Mouse (Mus musculus) limb, embryonic 12.5 days (tissue): Measurements from ENCODE around the gene Dmpk. TPM values are rescaled to one million over a fixed set of nuclear protein-coding genes. Genes with fewer than 3 reads are reported as not detected.
A peak's percentile ranks its signal among the peaks of the same experiment; 100 is the strongest.

Source experiments
- ATAC-seq: fragments of 200-750 bp; cut with Nextera tagmentation; 2 replicates; pipeline ENCODE4 v1.8.0; 2017; ENCODE audit warnings: low read depth, moderate TSS enrichment; ENCODE audit not compliant: insufficient number of reproducible peaks, insufficient read depth, low FRiP score, low TSS enrichment
- H3K27ac ChIP-seq: fragments of 300-500 bp; sonication (generic); 2 replicates; pipeline ENCODE4 v1.5.1; 2016; ENCODE audit warnings: mild to moderate bottlenecking, moderate library complexity
- H3K27me3 ChIP-seq: fragments of 300-500 bp; sonication (generic); 2 replicates; pipeline ENCODE4 v1.6.1; 2016; ENCODE audit warnings: mild to moderate bottlenecking, moderate library complexity
- H3K36me3 ChIP-seq: fragments of 300-500 bp; sonication (generic); 2 replicates; pipeline ENCODE4 v1.6.1; 2016; ENCODE audit warnings: mild to moderate bottlenecking, moderate library complexity
- H3K4me1 ChIP-seq: fragments of 300-500 bp; sonication (generic); replicated peaks from 2 replicates; pipeline ENCODE4 v1.6.1; 2016
- H3K4me2 ChIP-seq: fragments of 300-500 bp; sonication (generic); 2 replicates; pipeline ENCODE4 v1.6.1; 2016; ENCODE audit warnings: mild to moderate bottlenecking, moderate library complexity
- H3K4me3 ChIP-seq: fragments of 300-500 bp; sonication (generic); replicated peaks from 2 replicates; pipeline ENCODE4 v1.5.1; 2016; ENCODE audit warnings: mild to moderate bottlenecking
- H3K9ac ChIP-seq: fragments of 300-500 bp; sonication (generic); replicated peaks from 2 replicates; pipeline ENCODE4 v1.6.1; 2016; ENCODE audit warnings: mild to moderate bottlenecking, moderate library complexity
- H3K9me3 ChIP-seq: fragments of 300-500 bp; sonication (generic); 2 replicates; pipeline ENCODE4 v1.6.1; 2016; ENCODE audit warnings: mild to moderate bottlenecking, moderate library complexity
- WGBS: fragments of 180-500 bp; shearing (Covaris S2); methylation state at CpG from one replicate; pipeline ENCODE4 v1.1.7; 2016; 5-methylcytosine and 5-hydroxymethylcytosine counted together
- polyA plus RNA-seq: library from polyadenylated mRNA; unstranded; fragments of >200 nt; fragmentation: Nextera tagmentation; extraction: Ambion mirVana; gene quantifications from 2 replicates; pipeline ENCODE4 v1.2.1, GENCODE M21; 2016

Dmpk gene
- polyA plus RNA-seq, 1 experiment from 2014 or later = 18.9 TPM

GRCm38 (mm10) chr7:19086760-19087159 lies 3.1 kb downstream of the Dmpk start:
- H3K36me3 ChIP-seq = peaks cover 75% of the 10 kb centered on the region
- H3K27ac ChIP-seq = no peak overlapping the region
- ATAC-seq = no peak
- H3K4me1 ChIP-seq = peaks cover 49% of the 10 kb centered on the region
- H3K4me2 ChIP-seq = no peak overlapping the region
- H3K27me3 ChIP-seq = peaks cover 14% of the 10 kb centered on the region
- H3K9ac ChIP-seq = no peak overlapping the region
- no peaks in the 10 kb centered on the region for H3K9me3 ChIP-seq
- WGBS = 57% methylated on average over 18 of the region's 18 CpGs
- no peak overlapping the region for H3K4me3 ChIP-seq

GRCm38 (mm10) chr7:19088813-19089212 lies 5.2 kb downstream of the Dmpk start:
- no peak for ATAC-seq
- no peak overlapping the region for H3K27ac ChIP-seq

GRCm38 (mm10) chr7:19091913-19092312 lies 8.3 kb downstream of the Dmpk start:
- H3K4me1 ChIP-seq = peaks cover 33% of the 10 kb centered on the region
- ATAC-seq = no peak
- H3K36me3 ChIP-seq = peaks cover 46% of the 10 kb centered on the region
- 0 out of 2 replicates have a peak overlapping the region, but pooled peaks have one; percentile 94 for H3K27ac ChIP-seq
- WGBS = 28% methylated on average over 17 of the region's 17 CpGs
- peak overlapping the region; percentile 66 for H3K9ac ChIP-seq
- H3K9me3 ChIP-seq = no peaks in the 10 kb centered on the region
- peaks cover 18% of the 10 kb centered on the region for H3K27me3 ChIP-seq
- H3K4me3 ChIP-seq = peak overlapping the region; percentile 85
- peak overlapping the region; percentile 92 for H3K4me2 ChIP-seq

More at GRCm38 (mm10) chr7:19088813-19089212, 5.2 kb downstream of the Dmpk start:
- peaks cover 18% of the 10 kb centered on the region for H3K27me3 ChIP-seq
- no peaks in the 10 kb centered on the region for H3K9me3 ChIP-seq
- WGBS = 43% methylated on average over 10 of the region's 10 CpGs
- no peak overlapping the region for H3K4me3 ChIP-seq
- no peak overlapping the region for H3K9ac ChIP-seq
- H3K36me3 ChIP-seq = peaks cover 55% of the 10 kb centered on the region
- H3K4me2 ChIP-seq = no peak overlapping the region
- H3K4me1 ChIP-seq = peaks cover 47% of the 10 kb centered on the region

- ATAC-seq = peak; percentile 41
- peak overlapping the region; percentile 66 for H3K9ac ChIP-seq
- 2% methylated on average over 38 of the region's 38 CpGs for WGBS
- H3K27me3 ChIP-seq = peaks cover 18% of the 10 kb centered on the region
- H3K36me3 ChIP-seq = peaks cover 46% of the 10 kb centered on the region
- peak overlapping the region; percentile 85 for H3K4me3 ChIP-seq
- H3K4me1 ChIP-seq = peaks cover 40% of the 10 kb centered on the region
- H3K9me3 ChIP-seq = no peaks in the 10 kb centered on the region
- peak overlapping the region; percentile 92 for H3K4me2 ChIP-seq
- H3K27ac ChIP-seq = peak overlapping the region; percentile 94
Observed at GRCm38 (mm10) chr7:19092381-19093173, 8.9 kb downstream of the Dmpk start.

- ATAC-seq = peak; percentile 11
- Histone ChIP-seq H3K4me1 (peaks cover 43% of the 10 kb centered on the region), H3K9ac (peak overlapping the region; percentile 66), H3K36me3 (peaks cover 45% of the 10 kb centered on the region), H3K4me3 (peak overlapping the region; percentile 85), H3K27me3 (peaks cover 18% of the 10 kb centered on the region), H3K9me3 (no peaks in the 10 kb centered on the region), H3K4me2 (peak overlapping the region; percentile 92), H3K27ac (peak overlapping the region; percentile 94)
- WGBS = 0% methylated on average over 14 of the region's 15 CpGs
Observed at GRCm38 (mm10) chr7:19093174-19093521, 9.5 kb downstream of the Dmpk start.

- peaks cover 46% of the 10 kb centered on the region for H3K4me1 ChIP-seq
- WGBS = under 1% methylated on average over 45 of the region's 45 CpGs
- peak overlapping the region; percentile 98 for H3K27ac ChIP-seq
- peak overlapping the region; percentile 85 for H3K4me3 ChIP-seq
- H3K9me3 ChIP-seq = no peaks in the 10 kb centered on the region
- H3K9ac ChIP-seq = peak overlapping the region; percentile 94
- peak overlapping the region; percentile 92 for H3K4me2 ChIP-seq
- H3K36me3 ChIP-seq = peaks cover 39% of the 10 kb centered on the region
- H3K27me3 ChIP-seq = peaks cover 18% of the 10 kb centered on the region
- ATAC-seq = peak; percentile 86
Observed at GRCm38 (mm10) chr7:19093537-19094385, 10.1 kb downstream of the Dmpk start.

- Histone ChIP-seq H3K4me1 (peaks cover 46% of the 10 kb centered on the region), H3K27me3 (peaks cover 18% of the 10 kb centered on the region), H3K4me3 (peak within 1 kb of the TSS; percentile 85), H3K4me2 (peak within 1 kb of the TSS; percentile 92), H3K9ac (peak within 1 kb of the TSS; percentile 94), H3K27ac (peak within 1 kb of the TSS; percentile 98), H3K9me3 (no peaks in the 10 kb centered on the region), H3K36me3 (peaks cover 33% of the 10 kb centered on the region)
- no peak for ATAC-seq
- WGBS = 3% methylated on average over 27 of the region's 36 CpGs
Observed at GRCm38 (mm10) chr7:19094471-19094825, 10.8 kb downstream of the Dmpk start, which contains the start of gene Six5. Six5 (plus strand) TSS chr7:19094594.

GRCm38 (mm10) chr7:19094826-19095750 lies 11.4 kb downstream of the Dmpk start:
- under 1% methylated on average over 77 of the region's 87 CpGs for WGBS
- Histone ChIP-seq H3K4me1 (peaks cover 46% of the 10 kb centered on the region), H3K4me2 (peak overlapping the region; percentile 92), H3K27ac (peak overlapping the region; percentile 98), H3K4me3 (peak overlapping the region; percentile 85), H3K9me3 (no peaks in the 10 kb centered on the region), H3K9ac (peak overlapping the region; percentile 94), H3K36me3 (peaks cover 26% of the 10 kb centered on the region), H3K27me3 (peaks cover 18% of the 10 kb centered on the region)
- ATAC-seq = no peak

GRCm38 (mm10) chr7:19095751-19096110 lies 12.1 kb downstream of the Dmpk start:
- Histone ChIP-seq H3K4me3 (peak overlapping the region; percentile 85), H3K9ac (peak overlapping the region; percentile 94), H3K27me3 (peaks cover 15% of the 10 kb centered on the region), H3K9me3 (no peaks in the 10 kb centered on the region), H3K4me1 (peaks cover 46% of the 10 kb centered on the region), H3K27ac (peak overlapping the region; percentile 98), H3K36me3 (peaks cover 20% of the 10 kb centered on the region), H3K4me2 (peak overlapping the region; percentile 92)
- peak; percentile 18 for ATAC-seq
- under 1% methylated on average over 19 of the region's 19 CpGs for WGBS

GRCm38 (mm10) chr7:19096421-19096976 lies 12.8 kb downstream of the Dmpk start:
- ATAC-seq = no peak
- peaks cover 43% of the 10 kb centered on the region for H3K4me1 ChIP-seq
- peak overlapping the region; percentile 92 for H3K4me2 ChIP-seq
- H3K36me3 ChIP-seq = peaks cover 15% of the 10 kb centered on the region
- H3K9me3 ChIP-seq = no peaks in the 10 kb centered on the region
- H3K4me3 ChIP-seq = peak overlapping the region; percentile 85
- H3K27ac ChIP-seq = peak overlapping the region; percentile 98
- peaks cover 7% of the 10 kb centered on the region; the same call in 1 of the 2 replicates for H3K27me3 ChIP-seq
- 55% methylated on average over 5 of the region's 5 CpGs for WGBS
- peak overlapping the region; percentile 94 for H3K9ac ChIP-seq
